Mouse (Mus musculus): ENCODE measurements at regions not wholly inside any gene's neighbourhood (a gene's known extent, or its start where the extent isn't known, plus 50 kb on each side); places are given as distances from the start of the nearest gene placed in this dataset.

DNA sequence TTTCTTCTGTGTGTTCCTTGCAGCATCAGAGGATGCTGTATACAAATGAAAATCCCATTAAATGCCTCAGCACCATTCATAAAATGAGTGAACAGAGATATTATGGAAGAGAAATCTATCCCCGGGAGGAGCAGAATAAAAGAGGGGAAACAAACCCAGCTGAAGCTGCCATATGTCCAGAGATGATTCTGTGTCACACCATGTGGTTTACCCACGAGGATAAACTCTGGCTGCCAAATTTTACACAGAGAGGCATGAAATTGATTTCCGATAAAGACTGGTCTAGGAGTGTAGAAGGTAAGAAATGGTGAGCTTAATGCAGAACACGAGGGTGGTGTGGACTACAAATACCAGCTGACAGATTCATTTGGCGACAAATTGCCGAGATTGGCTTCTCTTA, 111.1 kb downstream of the Mbip start:
- peaks cover 3% of the 10 kb centered on the region; the same call in 1 of the 2 replicates for H3K27me3 ChIP-seq (ENCODE audit: insufficient read depth, low read length)
- ATAC-seq (ENCODE audit: extremely low read depth, insufficient number of reproducible peaks, low FRiP score, poor library complexity, severe bottlenecking) (no peak), DNase-seq (ENCODE audit: low spot score) (no peak)
- no peaks in the 10 kb centered on the region for H3K9me3 ChIP-seq (replicated peaks)
- H3K4me3 ChIP-seq (ENCODE audit: low read depth, low read length), result no peak overlapping the region
- no peaks in the 10 kb centered on the region for H3K4me1 ChIP-seq (ENCODE audit: insufficient read depth, low read depth, low read length)
- TF ChIP-seq GATA2 (IDR thresholded peaks at IDR 0.05; ENCODE audit: borderline replicate concordance, low read depth, low read length) (no peak), POLR2AphosphoS5 (IDR thresholded peaks at IDR 0.05; ENCODE audit: insufficient replicate concordance, low read depth, low read length) (no peak), TAL1 (conservative IDR thresholded peaks at IDR 0.05; ENCODE audit: low read depth, low read length) (no peak), CTCF (IDR thresholded peaks at IDR 0.05; ENCODE audit: low read depth, low read length) (no peak), GATA1 (IDR thresholded peaks at IDR 0.05; ENCODE audit: borderline replicate concordance, low read length) (no peak)
- no peaks in the 10 kb centered on the region for H3K36me3 ChIP-seq (replicated peaks)

DNA sequence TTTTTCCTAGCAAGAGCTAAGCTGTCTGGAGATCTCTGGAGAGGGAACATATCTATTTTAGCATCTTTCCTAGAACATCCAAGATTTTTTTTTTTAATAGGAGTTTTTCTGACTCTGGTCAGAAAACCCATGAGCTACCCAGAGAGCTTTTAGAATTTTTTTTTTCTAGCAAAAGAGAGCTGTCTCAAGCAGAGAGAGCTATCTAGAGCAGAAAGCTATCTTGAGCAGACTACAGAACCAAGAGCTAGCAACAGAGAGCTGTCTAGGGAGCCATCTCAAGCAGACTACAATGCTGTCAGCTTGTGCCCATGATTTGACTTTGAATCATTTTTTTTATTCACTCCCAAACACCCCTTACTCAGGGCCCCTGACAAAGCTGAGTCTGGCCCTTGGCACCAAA, 112.5 kb downstream of the Mbip start:
- H3K9me3 ChIP-seq (replicated peaks), result no peaks in the 10 kb centered on the region
- H3K4me1 ChIP-seq (ENCODE audit: insufficient read depth, low read depth, low read length), result no peaks in the 10 kb centered on the region
- peaks cover 3% of the 10 kb centered on the region; the same call in 1 of the 2 replicates for H3K27me3 ChIP-seq (ENCODE audit: insufficient read depth, low read length)
- no peak for TF ChIP-seq CTCF (IDR thresholded peaks at IDR 0.05; ENCODE audit: low read depth, low read length)
- H3K36me3 ChIP-seq (replicated peaks), result no peaks in the 10 kb centered on the region
- no peak for DNase-seq (ENCODE audit: low spot score)
- no peak overlapping the region for H3K4me3 ChIP-seq (ENCODE audit: low read depth, low read length)
- ATAC-seq (ENCODE audit: extremely low read depth, insufficient number of reproducible peaks, low FRiP score, poor library complexity, severe bottlenecking), result no peak

DNA sequence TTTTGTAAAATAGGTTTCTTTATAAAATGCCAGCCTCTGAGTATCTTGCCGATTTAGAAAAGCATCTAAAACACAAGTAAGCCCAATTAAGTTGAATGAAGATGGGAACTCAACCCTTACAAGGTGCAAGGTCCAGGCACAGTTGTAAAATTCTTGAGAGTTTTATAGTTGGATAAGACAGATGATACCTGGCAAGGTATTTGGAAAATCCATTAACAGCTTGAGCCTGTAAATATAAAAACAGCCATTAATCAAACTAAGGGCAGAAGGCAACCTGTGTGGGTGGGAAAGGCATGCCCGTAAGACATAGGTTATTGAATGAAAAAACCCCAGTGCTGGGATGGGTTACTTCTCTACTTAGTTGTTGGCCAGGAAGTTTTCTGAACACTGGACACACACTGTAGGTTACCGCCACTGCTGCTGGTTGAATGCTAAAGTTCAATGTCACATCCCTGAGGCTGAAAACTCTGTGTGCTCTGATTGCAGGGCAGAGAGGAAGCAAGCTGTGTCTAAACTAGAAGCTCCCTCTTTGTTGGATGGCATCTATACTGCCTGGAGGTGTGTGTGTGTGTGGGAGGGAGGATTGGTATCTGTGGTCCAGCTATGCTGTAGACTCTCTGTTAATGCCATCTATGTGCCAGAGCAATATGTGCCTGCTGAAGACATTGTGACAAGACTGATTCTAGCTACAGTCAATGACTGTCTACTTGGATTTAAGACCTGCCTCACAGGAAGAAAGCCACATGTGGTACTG, 121.4 kb downstream of the Mbip start:
- DNase-seq (ENCODE audit: low spot score), result no peak
- TF ChIP-seq POLR2AphosphoS5 (IDR thresholded peaks at IDR 0.05; ENCODE audit: insufficient replicate concordance, low read depth, low read length), result no peak
- TF ChIP-seq TAL1 (conservative IDR thresholded peaks at IDR 0.05; ENCODE audit: low read depth, low read length), result no peak
- Histone ChIP-seq H3K4me3 (ENCODE audit: low read depth, low read length) (no peak overlapping the region), H3K9me3 (replicated peaks) (no peaks in the 10 kb centered on the region), H3K36me3 (replicated peaks) (no peaks in the 10 kb centered on the region), H3K27me3 (ENCODE audit: insufficient read depth, low read length) (peaks cover 6% of the 10 kb centered on the region), H3K4me1 (ENCODE audit: insufficient read depth, low read depth, low read length) (no peaks in the 10 kb centered on the region; the same call in 1 of the 2 replicates)
- no peak for ATAC-seq (ENCODE audit: extremely low read depth, insufficient number of reproducible peaks, low FRiP score, poor library complexity, severe bottlenecking)

DNA sequence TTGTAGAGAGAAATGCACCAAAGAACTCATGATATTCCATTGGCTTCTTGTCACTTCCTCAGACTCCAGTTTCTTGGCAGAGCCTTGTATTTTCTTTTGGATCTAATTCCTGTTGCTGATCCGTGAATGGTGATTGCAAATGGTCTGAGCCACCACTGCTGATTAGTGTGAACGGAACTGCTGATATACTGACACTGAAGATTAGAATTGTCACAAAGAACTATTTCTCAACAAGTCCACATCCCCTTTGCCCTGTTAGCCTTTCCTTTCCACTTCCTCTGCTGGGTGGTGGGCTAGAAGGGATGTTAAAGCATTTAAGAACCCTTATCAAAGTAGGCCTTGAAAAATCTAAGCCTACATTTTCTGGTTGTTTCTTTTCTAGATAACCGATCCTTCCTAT, 152.2 kb downstream of the Mbip start:
- Histone ChIP-seq H3K9me3 (replicated peaks) (no peaks in the 10 kb centered on the region), H3K27me3 (ENCODE audit: insufficient read depth, low read length) (no peaks in the 10 kb centered on the region; the same call in 1 of the 2 replicates), H3K4me3 (ENCODE audit: low read depth, low read length) (no peak overlapping the region), H3K36me3 (replicated peaks) (no peaks in the 10 kb centered on the region), H3K4me1 (ENCODE audit: insufficient read depth, low read depth, low read length) (no peaks in the 10 kb centered on the region)
- no peak for TF ChIP-seq GATA1 (IDR thresholded peaks at IDR 0.05; ENCODE audit: borderline replicate concordance, low read length)
- TF ChIP-seq TAL1 (conservative IDR thresholded peaks at IDR 0.05; ENCODE audit: low read depth, low read length), result no peak
- TF ChIP-seq CTCF (IDR thresholded peaks at IDR 0.05; ENCODE audit: low read depth, low read length), result no peak
- TF ChIP-seq GATA2 (IDR thresholded peaks at IDR 0.05; ENCODE audit: borderline replicate concordance, low read depth, low read length), result no peak
- TF ChIP-seq POLR2AphosphoS5 (IDR thresholded peaks at IDR 0.05; ENCODE audit: insufficient replicate concordance, low read depth, low read length), result no peak
- ATAC-seq (ENCODE audit: extremely low read depth, insufficient number of reproducible peaks, low FRiP score, poor library complexity, severe bottlenecking) (no peak), DNase-seq (ENCODE audit: low spot score) (no peak)

DNA sequence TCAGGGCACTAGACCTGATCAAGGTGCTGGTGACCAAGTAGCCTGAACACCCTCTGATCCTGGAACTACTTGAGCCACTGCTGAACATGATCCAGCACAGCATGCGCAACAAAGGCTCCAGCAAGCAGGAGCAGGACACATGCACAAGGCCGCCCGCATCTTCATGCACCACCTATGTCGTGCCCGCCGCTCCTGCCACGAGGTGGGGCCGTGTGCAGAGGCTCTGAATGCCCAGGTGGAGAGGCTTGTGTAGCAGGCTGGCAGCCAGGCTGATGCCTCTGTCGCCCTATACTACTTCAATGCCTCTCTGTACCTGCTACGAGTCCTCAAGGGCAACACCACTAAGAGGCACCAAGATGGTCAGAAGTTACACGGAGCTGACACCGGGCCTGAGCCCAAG, 156.1 kb downstream of the Mbip start:
- DNase-seq (ENCODE audit: low spot score) (no peak), ATAC-seq (ENCODE audit: extremely low read depth, insufficient number of reproducible peaks, low FRiP score, poor library complexity, severe bottlenecking) (no peak)
- Histone ChIP-seq H3K27me3 (ENCODE audit: insufficient read depth, low read length) (no peaks in the 10 kb centered on the region), H3K4me3 (ENCODE audit: low read depth, low read length) (no peak overlapping the region), H3K9me3 (replicated peaks) (no peaks in the 10 kb centered on the region), H3K36me3 (replicated peaks) (no peaks in the 10 kb centered on the region), H3K4me1 (ENCODE audit: insufficient read depth, low read depth, low read length) (no peaks in the 10 kb centered on the region)
- no peak for TF ChIP-seq GATA1 (IDR thresholded peaks at IDR 0.05; ENCODE audit: borderline replicate concordance, low read length)

DNA sequence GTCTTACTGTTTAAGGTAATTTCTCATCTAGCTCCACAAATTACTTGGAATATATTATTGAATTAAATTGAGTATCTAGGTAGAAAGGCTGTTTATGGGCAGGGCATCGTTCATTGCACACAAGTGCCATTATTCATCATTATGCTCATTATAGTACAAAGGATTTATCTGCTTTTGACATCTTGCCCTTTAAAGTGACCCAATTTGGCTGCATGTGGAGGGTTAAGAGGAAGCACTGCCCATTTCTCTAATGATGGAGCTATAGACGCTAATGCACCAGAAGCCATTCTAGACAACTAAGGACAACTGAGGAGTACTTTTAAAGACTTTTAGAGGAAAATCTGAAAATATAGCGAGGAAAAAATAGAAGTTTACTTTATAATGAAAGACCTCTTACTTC, 185.0 kb downstream of the Mbip start:
- TF ChIP-seq CTCF (IDR thresholded peaks at IDR 0.05; ENCODE audit: low read depth, low read length) (no peak), GATA2 (IDR thresholded peaks at IDR 0.05; ENCODE audit: borderline replicate concordance, low read depth, low read length) (no peak), GATA1 (IDR thresholded peaks at IDR 0.05; ENCODE audit: borderline replicate concordance, low read length) (no peak), POLR2AphosphoS5 (IDR thresholded peaks at IDR 0.05; ENCODE audit: insufficient replicate concordance, low read depth, low read length) (no peak), TAL1 (conservative IDR thresholded peaks at IDR 0.05; ENCODE audit: low read depth, low read length) (no peak)
- no peak for ATAC-seq (ENCODE audit: extremely low read depth, insufficient number of reproducible peaks, low FRiP score, poor library complexity, severe bottlenecking)
- H3K36me3 ChIP-seq (replicated peaks), result no peaks in the 10 kb centered on the region

DNA sequence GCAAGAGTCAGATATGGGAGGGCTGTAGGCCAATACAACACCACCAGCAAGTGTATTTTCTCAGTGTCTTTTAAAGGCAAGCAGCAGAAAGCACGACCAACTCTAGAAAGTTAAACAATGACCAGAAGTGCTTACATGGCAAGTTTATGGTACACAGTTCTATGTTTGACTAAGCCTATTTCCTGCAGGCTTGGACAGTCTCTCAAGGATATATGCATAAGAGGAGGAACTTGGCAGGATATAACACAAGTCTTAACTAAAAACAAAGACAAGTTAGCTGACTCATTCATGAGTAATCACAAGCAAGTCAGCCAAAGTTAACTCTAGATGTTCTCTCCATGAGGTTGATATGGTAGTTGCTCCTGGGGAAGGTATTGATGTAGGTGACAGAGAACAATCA, 201.3 kb downstream of the Mbip start:
- Histone ChIP-seq H3K9me3 (replicated peaks) (no peaks in the 10 kb centered on the region), H3K36me3 (replicated peaks) (no peaks in the 10 kb centered on the region), H3K4me3 (ENCODE audit: low read depth, low read length) (no peak overlapping the region), H3K4me1 (ENCODE audit: insufficient read depth, low read depth, low read length) (no peaks in the 10 kb centered on the region), H3K27me3 (ENCODE audit: insufficient read depth, low read length) (no peaks in the 10 kb centered on the region)
- TF ChIP-seq GATA1 (IDR thresholded peaks at IDR 0.05; ENCODE audit: borderline replicate concordance, low read length), result no peak
- no peak for TF ChIP-seq TAL1 (conservative IDR thresholded peaks at IDR 0.05; ENCODE audit: low read depth, low read length)
- no peak for TF ChIP-seq CTCF (IDR thresholded peaks at IDR 0.05; ENCODE audit: low read depth, low read length)
- TF ChIP-seq POLR2AphosphoS5 (IDR thresholded peaks at IDR 0.05; ENCODE audit: insufficient replicate concordance, low read depth, low read length), result no peak
- TF ChIP-seq GATA2 (IDR thresholded peaks at IDR 0.05; ENCODE audit: borderline replicate concordance, low read depth, low read length), result no peak
- ATAC-seq (ENCODE audit: extremely low read depth, insufficient number of reproducible peaks, low FRiP score, poor library complexity, severe bottlenecking), result no peak
- DNase-seq (ENCODE audit: low spot score), result no peak

More for the DNA sequence above, 185.0 kb downstream of the Mbip start:
- Histone ChIP-seq H3K27me3 (ENCODE audit: insufficient read depth, low read length) (no peaks in the 10 kb centered on the region), H3K9me3 (replicated peaks) (no peaks in the 10 kb centered on the region), H3K4me3 (ENCODE audit: low read depth, low read length) (no peak overlapping the region), H3K4me1 (ENCODE audit: insufficient read depth, low read depth, low read length) (no peaks in the 10 kb centered on the region)
- DNase-seq (ENCODE audit: low spot score), result no peak
